In genomic region chr3:131315957-131316510, GRCm38 (mm10) we compare ENCODE assay signal across 16 mouse cellular contexts. TPM values are rescaled to one million over a fixed set of nuclear protein-coding genes. Genes with fewer than 3 reads are reported as not detected.
A peak's percentile ranks its signal among the peaks of the same experiment; 100 is the strongest.
DNase-seq lines count a peak whose midpoint lies in the region; ATAC-seq lines count a peak whose summit lies in the region.
"Had no signal": no experiment of that assay in that cellular context is flagged by ENCODE, and none has a peak within 500 bp of the region (broad histone marks: within the 10 kb centered on the region; RNA-seq: fewer than 3 reads in every experiment).

No protein-coding gene starts in this region.

- peak; percentile 35 for DNase-seq in embryo, embryonic 10 days (ENCODE audit: low spot score)
- DNase-seq in embryo, embryonic 11 days, result no peak
- no peak for DNase-seq in hindbrain, embryonic 10.5 days (ENCODE audit: low spot score)
- DNase-seq in ZHBTc4 (ENCODE audit: low read depth, low spot score), result peak; percentile 62
- DNase-seq in limb, embryonic 11.5 days (ENCODE audit: low spot score), result peak; percentile 39
- no peak for DNase-seq in lung, postnatal 10 days
- DNase-seq in lung, postnatal 4 days, result no peak
- DNase-seq: adrenal gland, adult 8-10 months; cerebellum, adult 9-11 months; heart, postnatal 10 days; kidney, adult 18-20 months; right cerebral cortex, postnatal 4 days had no signal

- no peak for ATAC-seq in hindbrain, embryonic 16.5 days
- ATAC-seq in limb, embryonic 11.5 days (ENCODE audit: insufficient number of reproducible peaks, low FRiP score, low TSS enrichment, low read depth), result peak; percentile 31; the same call in 1 of the 2 replicates

- H3K27ac ChIP-seq in hindbrain, embryonic 10.5 days, result peak overlapping the region; percentile 56; the same call in 1 of the 2 replicates
- H3K27ac ChIP-seq in hindbrain, embryonic 16.5 days (ENCODE audit: low read depth, low read length), result no peak overlapping the region
- no peak overlapping the region for H3K27ac ChIP-seq in limb, embryonic 11.5 days (replicated peaks; ENCODE audit: low read depth, low read length)
- H3K27ac ChIP-seq: embryonic facial prominence, embryonic 15.5 days; liver, embryonic 14.5 days; midbrain, embryonic 15.5 days had no signal

- no peak overlapping the region for H3K4me2 ChIP-seq in hindbrain, embryonic 16.5 days (ENCODE audit: low read length)
- H3K4me2 ChIP-seq in limb, embryonic 11.5 days (ENCODE audit: low read depth, severe bottlenecking), result no peak overlapping the region
- H3K4me2 ChIP-seq: embryonic facial prominence, embryonic 15.5 days; midbrain, embryonic 15.5 days had no signal

- no peak overlapping the region for H3K4me3 ChIP-seq in hindbrain, embryonic 10.5 days
- H3K4me3 ChIP-seq in hindbrain, embryonic 16.5 days (ENCODE audit: low read length), result no peak overlapping the region
- H3K4me3 ChIP-seq in limb, embryonic 11.5 days (ENCODE audit: low read depth, low read length), result no peak overlapping the region
- H3K4me3 ChIP-seq: embryonic facial prominence, embryonic 15.5 days; midbrain, embryonic 15.5 days had no signal

- no peaks in the 10 kb centered on the region for H3K36me3 ChIP-seq in hindbrain, embryonic 10.5 days
- H3K36me3 ChIP-seq in hindbrain, embryonic 16.5 days (ENCODE audit: control insufficient read depth, insufficient read depth, low read length), result no peaks in the 10 kb centered on the region
- no peaks in the 10 kb centered on the region for H3K36me3 ChIP-seq in limb, embryonic 11.5 days (ENCODE audit: control insufficient read depth, insufficient read depth, low read length)
- H3K36me3 ChIP-seq: embryonic facial prominence, embryonic 15.5 days; midbrain, embryonic 15.5 days had no signal

- no peak overlapping the region for H3K9ac ChIP-seq in hindbrain, embryonic 16.5 days (ENCODE audit: low read depth, low read length)
- no peak overlapping the region for H3K9ac ChIP-seq in limb, embryonic 11.5 days (ENCODE audit: low read length)
- H3K9ac ChIP-seq: embryonic facial prominence, embryonic 15.5 days; liver, embryonic 14.5 days; midbrain, embryonic 15.5 days had no signal

- peaks cover 18% of the 10 kb centered on the region for H3K4me1 ChIP-seq in hindbrain, embryonic 10.5 days (replicated peaks)
- H3K4me1 ChIP-seq in hindbrain, embryonic 16.5 days (ENCODE audit: control insufficient read depth, insufficient read depth, low read depth, low read length), result peaks cover 2% of the 10 kb centered on the region; the same call in 1 of the 2 replicates
- H3K4me1 ChIP-seq in limb, embryonic 11.5 days (ENCODE audit: control insufficient read depth, insufficient read depth, low read length), result peaks cover 8% of the 10 kb centered on the region; the same call in 1 of the 2 replicates
- H3K4me1 ChIP-seq: embryonic facial prominence, embryonic 15.5 days; midbrain, embryonic 15.5 days had no signal

- H3K9me3 ChIP-seq in hindbrain, embryonic 10.5 days, result no peaks in the 10 kb centered on the region
- no peaks in the 10 kb centered on the region for H3K9me3 ChIP-seq in hindbrain, embryonic 16.5 days (ENCODE audit: control insufficient read depth, low read length)
- H3K9me3 ChIP-seq in limb, embryonic 11.5 days (ENCODE audit: control insufficient read depth, low read length), result no peaks in the 10 kb centered on the region
- H3K9me3 ChIP-seq: embryonic facial prominence, embryonic 15.5 days; midbrain, embryonic 15.5 days had no signal

- H3K27me3 ChIP-seq in hindbrain, embryonic 10.5 days (ENCODE audit: insufficient read depth, poor library complexity, severe bottlenecking), result peaks cover 8% of the 10 kb centered on the region
- no peaks in the 10 kb centered on the region for H3K27me3 ChIP-seq in hindbrain, embryonic 16.5 days (replicated peaks; ENCODE audit: control insufficient read depth, insufficient read depth, low read length)
- no peaks in the 10 kb centered on the region for H3K27me3 ChIP-seq in limb, embryonic 11.5 days (ENCODE audit: control insufficient read depth, insufficient read depth, low read length)
- H3K27me3 ChIP-seq: embryonic facial prominence, embryonic 15.5 days; midbrain, embryonic 15.5 days had no signal

- WGBS in hindbrain, embryonic 10.5 days, result 45% methylated on average over 4 of the region's 4 CpGs
- WGBS in hindbrain, embryonic 16.5 days, result 36% methylated on average over 4 of the region's 4 CpGs
- 49% methylated on average over 4 of the region's 4 CpGs for WGBS in limb, embryonic 11.5 days

RNA-seq across cellular contexts. Expression of gene Cyp2u1, which starts 13.0 kb away (rescaled TPM):
- 0.91 and 1.5 TPM in 2 replicates for polyA plus RNA-seq in hindbrain, embryonic 10.5 days (2016; fragmentation: Nextera tagmentation; extraction: Ambion mirVana)
- polyA plus RNA-seq in hindbrain, embryonic 16.5 days (2015; fragmentation: Nextera tagmentation; extraction: Ambion mirVana), result 9.4 and 10.2 TPM in 2 replicates
- polyA plus RNA-seq in limb, embryonic 11.5 days (2014; fragmentation: Nextera tagmentation; extraction: Ambion mirVana), result 1.1 and 1.7 TPM in 2 replicates

RNA-seq across cellular contexts. Expression of gene Hadh, which starts 44.1 kb away (rescaled TPM):
- 73.1 and 81.1 TPM in 2 replicates for polyA plus RNA-seq in hindbrain, embryonic 10.5 days (2016; fragmentation: Nextera tagmentation; extraction: Ambion mirVana)
- 26.1 and 31.1 TPM in 2 replicates for polyA plus RNA-seq in hindbrain, embryonic 16.5 days (2015; fragmentation: Nextera tagmentation; extraction: Ambion mirVana)
- polyA plus RNA-seq in limb, embryonic 11.5 days (2014; fragmentation: Nextera tagmentation; extraction: Ambion mirVana), result 106 and 114 TPM in 2 replicates

Comparison
In these comparisons a context has a peak if more than half of its experiments do, and no peak if none do; other contexts are left out.
1. DNase-seq: peak in embryo, embryonic 10 days (single experiment), ZHBTc4 (single experiment) and limb, embryonic 11.5 days (single experiment); none in embryo, embryonic 11 days (single experiment), hindbrain, embryonic 10.5 days (single experiment), lung, postnatal 10 days (single experiment) and lung, postnatal 4 days (0 of 2).